Mouse (Mus musculus) C2C12 (cell line): ENCODE data around the gene Asic2.

Source experiments
- CEBPB ChIP-seq: IDR thresholded peaks from one replicate; pipeline ENCODE4 v1.6.1; 2011; ENCODE audit warnings: low read depth, mild to moderate bottlenecking, control low read depth, moderate library complexity
- CTCF ChIP-seq: IDR thresholded peaks from one replicate; pipeline ENCODE4 v1.5.1; 2011; ENCODE audit not compliant: control insufficient read depth, insufficient read depth, insufficient read length
- MYOG ChIP-seq: IDR thresholded peaks from one replicate; pipeline ENCODE4 v1.6.1; 2011; ENCODE audit not compliant: control insufficient read depth, insufficient read length; ENCODE audit errors: extremely low read depth

- TF ChIP-seq CTCF (no peak), MYOG (no peak), CEBPB (no peak)
These were observed 1020.2 kb downstream of the Asic2 start for GRCm38 (mm10) chr11:80948103-80948502.
